Mouse (Mus musculus): Measurements from ENCODE around the gene Gjc2.
A peak's percentile ranks its signal among the peaks of the same experiment; 100 is the strongest.

Gene Gjc2

DNA sequence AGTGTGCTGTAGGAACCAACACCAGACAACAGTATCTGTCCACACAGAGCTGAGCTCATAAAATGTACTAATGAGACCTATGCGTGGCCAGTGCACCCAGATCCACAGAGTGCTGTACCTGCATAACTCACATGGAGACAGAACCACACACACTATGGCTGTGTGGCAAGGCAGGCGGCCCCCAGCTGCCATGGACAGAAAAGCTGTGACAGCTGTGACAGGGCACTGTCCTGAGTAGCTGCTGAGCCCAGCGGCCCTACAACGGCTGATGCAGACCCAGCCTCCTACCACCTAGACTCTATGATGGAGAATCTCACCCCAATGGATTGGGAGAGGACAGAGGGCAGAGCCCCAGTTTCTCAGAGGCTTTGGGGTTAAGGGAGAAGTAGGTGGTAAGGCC is 23.5 kb downstream of the Gjc2 start:
- no peak for DNase-seq

DNA sequence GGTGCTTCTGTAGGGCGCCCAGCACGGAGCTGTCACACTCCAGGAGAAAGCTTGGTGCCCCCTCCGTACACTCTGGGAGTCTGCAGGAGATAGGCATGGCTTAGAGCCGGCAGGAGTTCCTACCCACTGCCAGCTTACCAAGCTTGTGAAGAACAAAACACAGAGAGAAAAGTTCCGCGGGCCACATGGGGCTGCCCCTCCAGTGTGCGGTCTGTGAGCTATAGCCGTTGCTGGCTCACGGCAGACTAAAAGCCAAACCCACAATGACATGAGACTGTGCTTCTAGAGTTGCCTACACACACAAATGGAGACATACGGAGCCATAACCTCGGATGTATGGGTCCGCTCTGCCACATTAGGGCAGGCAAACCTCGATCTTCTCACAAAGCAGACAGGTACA is 23.9 kb downstream of the Gjc2 start:
- no peak for DNase-seq

DNA sequence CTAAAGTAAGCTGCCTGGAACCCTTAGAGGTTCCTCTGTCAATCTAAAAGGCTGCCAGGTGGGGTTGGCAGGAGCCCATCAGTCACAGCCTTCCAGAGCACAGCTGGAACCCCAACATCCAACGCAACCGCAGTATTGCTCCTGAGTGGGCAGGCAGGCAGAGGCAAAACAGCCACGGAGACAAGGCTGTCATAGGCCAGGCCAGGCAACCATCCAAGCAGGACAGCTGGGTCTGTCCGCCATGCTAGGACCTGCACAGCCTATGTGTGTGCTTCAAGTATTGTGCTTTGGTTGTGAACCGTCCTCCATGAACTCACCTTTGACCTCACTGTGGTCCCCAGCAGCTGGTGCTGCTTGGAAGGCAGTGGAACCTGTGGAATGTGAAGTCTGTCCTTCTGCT is 27.1 kb downstream of the Gjc2 start:
- DNase-seq: no peak

DNA sequence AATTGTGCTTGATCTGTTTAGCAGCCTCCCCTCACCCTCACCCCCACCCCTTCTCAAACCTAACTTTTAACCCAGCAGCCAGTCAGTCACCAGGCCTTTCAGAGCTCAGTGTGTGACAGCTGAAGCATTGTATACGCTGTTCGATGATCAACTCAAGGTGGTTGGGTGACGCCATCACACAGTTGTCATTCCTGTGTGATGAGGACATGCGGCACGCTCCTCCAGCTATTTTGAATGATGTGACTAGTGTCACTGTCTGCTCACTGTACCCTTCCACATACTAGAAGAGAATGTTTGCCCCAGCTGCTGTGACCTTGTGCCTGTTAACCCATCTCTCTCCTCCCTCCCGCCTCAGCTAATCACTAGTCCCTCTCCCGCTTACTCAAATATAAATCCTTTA is 28.8 kb downstream of the Gjc2 start:
- DNase-seq: no peak

DNA sequence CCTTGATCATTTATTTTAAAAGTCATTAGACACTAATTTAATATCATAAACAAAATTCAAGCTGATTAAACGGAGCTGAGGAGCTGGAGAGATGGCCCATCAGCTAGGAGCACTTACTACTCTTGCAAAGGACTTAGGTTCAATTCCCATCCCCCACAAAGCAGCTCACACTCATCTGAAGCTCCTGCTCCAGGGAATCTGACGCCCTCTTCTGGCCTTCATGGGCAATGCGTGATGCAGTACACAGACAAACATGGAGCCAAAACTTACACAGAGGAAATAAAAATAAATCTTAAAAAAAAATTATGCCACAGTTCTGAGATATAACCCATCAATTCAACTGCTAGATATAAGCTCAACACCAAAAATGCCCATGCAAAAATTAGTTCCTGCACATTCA is 31.3 kb downstream of the Gjc2 start:
- no peak for DNase-seq

DNA sequence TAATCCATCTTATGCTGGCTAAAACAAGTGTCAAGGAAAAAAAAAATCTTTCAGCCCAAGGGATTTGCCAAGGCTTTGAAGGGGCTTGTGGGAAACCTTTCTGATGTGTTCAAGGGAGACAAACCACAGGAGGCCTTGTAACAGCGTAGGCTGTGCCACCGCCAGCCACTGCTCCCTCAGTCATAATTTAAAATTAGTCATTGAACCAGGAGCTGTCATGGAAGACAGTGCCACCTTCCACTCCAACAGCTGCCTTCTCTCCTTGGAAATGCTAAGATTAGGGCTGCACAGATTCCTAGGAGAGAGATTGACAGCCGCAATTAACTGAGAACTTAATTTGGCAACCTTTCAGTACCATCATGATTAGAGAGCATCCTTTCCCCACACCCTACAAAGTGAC is 33.7 kb downstream of the Gjc2 start:
- DNase-seq: no peak

DNA sequence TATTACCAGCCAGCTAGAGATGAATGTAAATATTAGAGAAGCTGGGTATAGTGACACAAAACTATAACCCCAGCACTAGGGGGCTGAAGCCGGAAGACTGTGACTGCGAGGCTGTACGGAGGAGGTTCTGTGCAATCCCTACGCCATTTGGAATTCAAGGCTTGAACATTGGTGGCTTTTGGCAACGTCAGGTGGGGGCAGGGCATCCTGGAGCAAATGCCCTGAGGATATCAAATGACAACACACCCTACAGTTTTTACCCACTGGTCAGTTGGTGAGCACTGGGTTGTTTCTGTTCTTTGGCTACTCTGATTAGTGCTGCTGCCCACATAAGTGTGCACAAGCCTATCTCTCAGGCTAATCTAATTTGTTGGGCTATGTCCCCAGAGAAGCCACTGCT is 40.1 kb downstream of the Gjc2 start:
- DNase-seq: no peak

DNA sequence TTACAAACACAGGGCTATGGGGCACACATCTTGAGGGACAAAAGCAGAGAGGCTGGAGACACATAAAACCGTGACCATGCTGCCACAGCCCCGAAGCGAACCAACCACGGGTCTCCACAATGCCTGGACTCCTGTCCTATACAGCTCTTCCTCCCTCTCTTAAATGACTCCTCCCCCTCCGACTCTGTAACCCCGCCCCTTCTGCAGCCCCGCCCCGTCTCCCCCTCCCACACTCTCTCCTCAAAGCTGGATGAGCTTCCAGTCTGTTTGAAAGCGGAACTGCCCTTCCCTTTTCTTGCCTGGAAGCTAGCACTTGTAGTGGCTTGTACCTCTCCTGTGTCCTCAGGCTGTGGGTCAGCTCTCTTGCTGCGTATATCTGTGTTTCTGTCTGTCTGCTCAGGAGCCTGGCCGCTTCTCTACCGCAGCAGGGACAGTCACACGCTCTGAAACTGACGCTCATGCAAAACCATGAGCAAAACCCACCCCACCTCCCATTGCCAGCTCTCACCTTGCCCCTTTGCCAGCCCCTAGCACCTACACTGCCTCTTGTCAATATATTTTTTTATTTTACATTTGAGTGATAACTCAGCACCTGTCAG is 41.1 kb downstream of the Gjc2 start:
- peak; percentile 24 for DNase-seq

DNA sequence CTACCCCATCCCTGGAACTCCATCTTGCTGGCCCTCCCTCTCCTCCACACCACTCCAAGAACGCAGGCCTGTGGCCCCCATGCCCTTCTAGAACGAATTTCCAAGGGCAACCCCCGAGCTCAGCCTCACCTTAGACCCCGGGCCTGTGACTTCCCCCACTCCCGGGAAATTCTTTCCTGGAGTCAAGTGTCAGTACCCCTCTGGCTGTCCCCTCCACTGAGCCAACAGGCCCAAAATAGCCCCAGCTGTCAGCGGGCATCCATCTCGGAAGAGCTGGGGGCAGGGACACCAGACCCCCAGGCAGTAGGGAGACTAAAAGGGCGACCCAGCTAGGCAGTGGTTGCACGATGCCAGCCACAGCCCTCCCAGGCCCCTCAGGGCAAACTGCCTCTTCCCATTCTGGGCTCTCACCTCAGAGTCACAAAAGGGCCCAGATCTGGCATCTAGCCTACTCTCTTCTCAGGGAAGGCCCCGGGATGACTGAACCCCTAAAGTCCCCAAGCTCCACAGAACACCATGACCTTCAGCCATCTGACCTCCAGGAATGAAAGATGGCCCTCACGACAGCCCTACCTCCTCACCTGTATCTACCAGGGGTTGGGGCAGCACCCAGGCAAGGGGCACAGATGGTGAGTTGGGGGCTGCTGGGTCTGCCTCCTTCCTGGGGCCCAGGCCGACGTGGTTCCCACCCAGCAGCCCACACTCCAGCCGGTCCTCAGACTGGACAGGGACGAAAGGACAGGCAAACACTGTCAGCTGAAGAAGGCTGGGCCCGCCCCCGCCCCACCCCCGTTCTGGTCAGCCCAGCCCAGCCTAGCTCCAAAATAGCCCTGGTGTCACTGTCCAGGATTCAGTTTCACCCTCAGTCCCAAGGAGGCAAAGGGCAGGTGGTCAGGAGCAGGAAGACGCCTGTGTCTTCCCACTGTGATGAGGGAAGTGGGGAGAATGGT is 44.2 kb downstream of the Gjc2 start:
- DNase-seq: no peak

DNA sequence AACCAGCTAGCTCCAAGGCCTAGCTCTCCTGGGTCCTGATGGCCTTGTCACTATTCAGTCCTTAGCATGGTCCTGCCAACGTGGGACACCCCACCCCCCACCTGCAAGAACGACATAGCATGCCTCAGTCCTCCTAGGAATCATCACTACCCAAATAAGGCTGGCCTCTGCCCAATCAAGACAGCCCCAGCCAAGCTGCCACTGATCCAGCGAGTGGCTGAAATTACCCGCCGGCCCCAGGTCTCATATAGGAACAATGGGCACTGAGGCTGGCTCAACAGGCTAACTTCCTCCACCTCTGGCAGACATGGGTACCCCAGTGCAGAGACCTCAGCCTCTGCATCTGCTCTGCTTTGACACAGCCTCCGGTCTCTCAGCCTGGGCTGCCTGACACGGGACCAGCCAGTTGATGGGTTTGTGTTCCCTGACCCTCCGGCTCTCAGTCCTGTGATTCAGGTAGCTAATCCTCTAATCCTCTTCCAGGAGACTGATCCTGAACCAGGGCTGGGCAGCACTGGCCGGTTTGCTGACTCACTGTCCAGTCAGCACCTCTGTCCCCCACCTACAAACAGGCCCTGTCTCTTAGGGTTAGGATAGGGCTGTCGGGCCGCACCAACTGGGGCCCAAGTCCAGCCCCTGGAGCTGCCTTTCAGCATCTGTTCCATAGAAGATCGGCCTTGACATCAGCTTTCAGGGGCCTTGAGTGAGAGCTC is 45.9 kb downstream of the Gjc2 start:
- DNase-seq: no peak

DNA sequence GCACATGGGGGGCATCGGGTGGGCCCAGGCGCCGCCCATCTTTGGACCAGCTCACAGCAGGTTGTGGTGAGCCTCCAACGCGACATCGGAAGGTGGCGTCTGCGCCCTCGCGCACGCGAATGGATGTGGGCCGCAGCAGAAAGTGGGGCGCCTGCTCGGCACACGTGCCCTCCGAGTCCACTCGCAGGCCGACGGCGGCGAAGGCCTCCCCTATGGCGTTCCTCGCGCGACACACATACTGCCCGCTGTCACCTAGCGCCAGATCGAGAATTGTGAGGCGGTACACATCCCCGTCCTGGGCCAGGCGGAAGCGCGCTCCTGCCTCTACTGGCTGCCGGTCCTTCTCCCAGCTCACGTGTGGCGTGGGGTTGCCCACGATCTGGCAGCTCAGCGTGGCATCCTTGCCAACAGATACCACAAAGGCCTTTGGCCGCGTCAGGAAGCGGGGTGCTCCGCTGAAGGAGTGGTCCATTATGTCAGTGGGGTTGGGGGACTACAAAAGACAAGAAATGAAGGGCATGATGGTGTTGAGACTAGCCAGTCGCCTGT is 47.0 kb downstream of the Gjc2 start, which contains the start of gene Obscn:
TSS of gene Obscn (minus strand) at position 499 of the 549 bp plus-strand sequence.
- DNase-seq: no peak

DNA sequence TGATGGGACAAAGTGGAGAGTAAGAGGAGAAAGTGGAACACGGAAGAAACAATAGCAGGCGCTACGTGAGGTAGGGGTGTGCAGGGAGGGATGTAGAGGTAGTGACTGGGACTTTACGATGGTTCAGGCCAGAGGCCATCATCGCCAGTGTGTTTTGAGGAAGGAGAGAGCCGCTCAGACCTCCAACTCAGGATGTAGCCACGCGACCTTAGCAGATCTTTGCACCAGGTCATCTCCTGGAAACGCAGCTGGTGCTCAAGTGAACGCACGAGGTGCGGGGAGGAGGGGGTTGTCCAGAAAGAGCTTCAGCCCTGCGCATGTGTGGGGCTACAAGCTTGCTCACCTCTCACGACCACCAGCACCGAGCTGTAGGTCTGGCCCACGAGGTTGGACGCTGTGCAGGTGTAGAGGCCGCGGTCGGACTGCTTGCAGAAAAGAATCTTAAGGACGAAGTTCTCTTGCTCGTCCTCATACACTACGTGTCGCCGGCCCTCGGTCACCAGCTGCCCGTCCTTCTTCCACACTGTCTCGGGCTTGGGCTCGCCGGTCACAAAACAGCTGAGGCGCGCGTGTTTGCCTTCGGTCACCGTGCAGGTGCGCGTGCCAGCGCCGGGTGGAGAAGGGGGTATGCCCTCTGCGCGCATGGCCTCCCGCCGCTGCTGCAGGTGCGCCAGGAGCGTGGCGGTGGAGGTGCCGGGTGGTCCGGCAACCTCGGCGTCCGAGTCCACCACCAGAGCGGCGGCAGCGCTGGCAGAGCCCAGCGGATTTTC is 47.8 kb downstream of the Gjc2 start:
- DNase-seq: no peak

DNA sequence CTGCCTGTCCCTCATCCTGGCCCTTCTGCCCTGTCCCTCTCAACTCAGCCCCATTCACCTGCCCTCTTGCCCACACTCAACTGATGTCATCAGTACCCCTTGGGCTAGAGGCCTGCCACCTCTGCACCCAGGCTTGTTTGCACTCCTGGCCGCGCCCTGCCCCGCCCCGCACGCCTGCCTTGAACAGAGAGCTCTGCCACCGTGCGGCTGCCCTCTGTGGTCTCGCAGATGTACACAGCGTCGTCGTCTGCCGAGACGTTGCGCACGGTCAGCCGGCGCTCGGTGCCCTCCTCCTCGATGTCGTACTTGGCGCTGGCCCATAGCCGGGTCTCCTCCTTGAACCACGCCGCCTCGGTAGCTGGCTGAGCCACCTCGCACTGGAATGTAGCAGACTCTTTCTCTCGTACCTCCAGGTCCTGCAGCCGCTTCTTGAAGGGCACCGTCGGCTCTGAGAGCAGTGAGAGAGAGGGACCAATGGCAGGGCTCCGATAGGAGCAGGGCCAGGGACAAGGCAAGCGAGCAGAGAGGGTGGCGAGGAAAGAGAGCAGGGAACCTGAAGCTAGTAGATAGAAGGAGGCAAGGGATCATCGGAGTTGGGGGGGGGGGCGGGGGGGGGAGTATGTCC is 48.5 kb downstream of the Gjc2 start:
- DNase-seq: peak; percentile 21

DNA sequence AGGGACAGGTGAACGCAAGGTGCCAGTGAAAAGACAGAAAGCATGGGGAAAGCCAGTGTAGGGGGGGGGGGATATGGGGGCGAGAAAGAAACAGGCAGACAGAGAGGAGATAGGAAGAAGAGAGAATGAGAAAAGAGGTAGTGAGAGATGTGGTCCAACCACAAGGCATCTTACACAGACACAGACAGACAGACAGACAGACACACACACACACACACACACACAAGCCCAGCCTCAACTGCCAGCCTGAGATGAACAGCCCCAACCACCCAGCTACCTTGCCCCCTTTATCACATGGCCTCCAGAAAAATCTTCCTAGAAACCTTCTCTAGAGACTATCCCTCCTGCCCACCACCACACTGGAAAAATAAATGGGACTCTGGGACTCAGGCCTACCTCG is 50.9 kb downstream of the Gjc2 start:
- no peak for DNase-seq

DNA sequence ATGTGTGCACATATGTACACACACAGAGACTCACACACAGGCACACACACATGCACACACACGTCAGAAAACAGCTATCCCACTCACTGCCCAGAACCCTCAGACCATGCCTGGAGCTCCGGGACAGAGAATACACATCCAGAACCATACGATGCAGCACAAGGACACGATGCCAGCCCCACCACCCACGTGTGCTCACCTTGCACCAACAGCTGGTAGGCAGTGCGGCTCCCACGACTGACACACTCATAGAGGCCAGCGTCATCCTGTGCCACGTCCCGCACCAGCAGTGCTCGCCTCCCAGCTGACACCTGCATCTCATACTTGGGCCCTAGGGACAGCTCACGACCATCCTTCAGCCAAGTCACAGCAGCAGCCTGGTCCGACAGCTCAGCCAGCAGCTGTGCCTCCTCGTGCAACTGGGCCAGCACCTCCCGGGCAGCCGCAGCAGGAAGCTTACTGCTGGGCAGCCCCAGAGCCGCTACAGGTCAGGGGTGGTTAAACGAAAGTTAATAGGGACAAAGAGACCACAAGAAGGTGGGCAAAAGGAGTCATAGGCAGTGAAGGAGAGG is 51.6 kb downstream of the Gjc2 start:
- no peak for DNase-seq

DNA sequence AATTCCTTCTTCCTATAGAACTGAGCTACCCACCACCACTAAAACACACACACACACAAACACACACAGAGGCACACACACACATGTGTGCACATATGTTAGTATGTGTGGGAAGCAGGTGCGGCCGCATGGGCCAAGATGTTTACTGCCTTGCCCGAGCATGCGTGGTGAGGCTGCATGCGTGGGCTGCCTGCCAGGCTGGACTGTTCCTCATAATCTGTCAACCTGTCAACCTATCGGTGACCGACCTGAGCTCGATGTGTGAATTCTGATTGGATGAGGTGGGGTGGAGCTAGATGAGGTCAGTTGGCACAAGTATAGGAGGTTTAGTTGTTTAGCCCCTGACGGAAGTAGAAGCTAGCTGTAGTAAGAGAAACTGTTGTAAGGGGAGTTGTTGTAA is 52.2 kb downstream of the Gjc2 start:
- DNase-seq: no peak
